Mouse (Mus musculus) adrenal gland, postnatal 10 days (tissue): ENCODE measurements at regions not wholly inside any gene's neighbourhood (a gene's known extent, or its start where the extent isn't known, plus 50 kb on each side); places are given as distances from the start of the nearest gene placed in this dataset.
"Not testable (repeated sequence)": the region's sequence is repeated elsewhere in the genome, so short reads cannot be mapped to it uniquely, and the experiment has no call there.

Source experiments
- DNase-seq: peaks from one replicate; pipeline ENCODE4 v3.0.0; 2021; ENCODE audit warnings: mixed read lengths

- not testable (repeated sequence) for DNase-seq
These were observed 56.9 kb downstream of the Zfp36l1 start for GRCm38 (mm10) chr12:80055894-80056293.

GRCm38 (mm10) chr12:80055394-80055793 lies 57.4 kb downstream of the Zfp36l1 start:
- DNase-seq = no peak

DNA sequence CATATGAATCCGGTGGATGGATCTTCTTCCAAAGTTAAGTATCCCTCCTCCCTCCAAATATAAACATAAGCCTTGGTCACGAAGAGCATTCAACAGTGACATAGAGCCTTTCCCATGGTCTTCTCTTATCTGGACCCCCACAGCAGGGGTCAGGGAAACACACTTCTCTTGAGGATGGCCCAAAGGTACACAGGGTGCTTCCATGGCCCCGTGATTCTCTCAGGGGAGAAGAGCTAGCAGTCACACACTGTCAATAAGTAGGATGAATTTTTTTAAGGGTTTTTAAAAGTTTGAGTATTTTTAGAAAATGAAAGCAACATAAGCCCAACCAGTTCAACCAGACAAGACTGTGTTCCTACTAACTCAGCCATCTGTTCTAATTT lies 58.2 kb downstream of the Zfp36l1 start:
- no peak for DNase-seq

- DNase-seq = no peak
These were observed 58.7 kb downstream of the Zfp36l1 start for GRCm38 (mm10) chr12:80053902-80054654.

DNA sequence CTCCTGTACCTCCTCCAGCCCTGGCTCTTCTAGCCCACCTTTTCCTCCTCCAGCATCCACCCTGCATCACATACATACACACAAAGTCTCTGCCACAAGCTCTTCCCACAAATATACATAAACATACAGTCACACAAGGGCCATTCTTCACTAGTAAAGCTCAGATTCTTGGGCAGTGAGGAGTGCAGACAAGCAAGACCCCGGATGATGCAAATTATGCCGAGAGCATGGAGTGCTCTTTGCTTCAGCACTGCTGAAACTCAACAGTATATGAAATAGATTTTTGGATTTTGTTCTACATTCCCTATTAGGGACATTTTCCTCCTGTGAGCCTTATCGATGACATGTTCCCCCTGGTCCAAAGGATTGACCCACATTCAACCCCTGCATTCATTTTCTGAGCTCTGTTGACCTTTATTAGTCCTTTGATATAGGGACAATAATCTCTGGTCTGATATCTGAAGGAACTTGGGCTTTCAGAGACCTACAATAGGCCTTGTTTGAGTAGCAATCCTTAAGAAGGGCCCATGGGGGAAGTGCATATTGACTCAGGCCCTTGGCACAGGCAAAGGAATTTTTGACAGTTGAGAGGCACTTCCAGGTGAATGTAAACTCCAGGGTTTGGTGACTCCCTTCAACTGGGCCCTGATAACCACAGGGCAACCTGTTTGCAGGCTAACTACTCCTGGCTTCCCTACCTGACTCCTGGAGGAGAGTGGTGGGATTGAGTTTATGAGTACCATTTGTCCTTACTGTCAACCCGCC lies 64.4 kb downstream of the Zfp36l1 start:
- DNase-seq = no peak

DNA sequence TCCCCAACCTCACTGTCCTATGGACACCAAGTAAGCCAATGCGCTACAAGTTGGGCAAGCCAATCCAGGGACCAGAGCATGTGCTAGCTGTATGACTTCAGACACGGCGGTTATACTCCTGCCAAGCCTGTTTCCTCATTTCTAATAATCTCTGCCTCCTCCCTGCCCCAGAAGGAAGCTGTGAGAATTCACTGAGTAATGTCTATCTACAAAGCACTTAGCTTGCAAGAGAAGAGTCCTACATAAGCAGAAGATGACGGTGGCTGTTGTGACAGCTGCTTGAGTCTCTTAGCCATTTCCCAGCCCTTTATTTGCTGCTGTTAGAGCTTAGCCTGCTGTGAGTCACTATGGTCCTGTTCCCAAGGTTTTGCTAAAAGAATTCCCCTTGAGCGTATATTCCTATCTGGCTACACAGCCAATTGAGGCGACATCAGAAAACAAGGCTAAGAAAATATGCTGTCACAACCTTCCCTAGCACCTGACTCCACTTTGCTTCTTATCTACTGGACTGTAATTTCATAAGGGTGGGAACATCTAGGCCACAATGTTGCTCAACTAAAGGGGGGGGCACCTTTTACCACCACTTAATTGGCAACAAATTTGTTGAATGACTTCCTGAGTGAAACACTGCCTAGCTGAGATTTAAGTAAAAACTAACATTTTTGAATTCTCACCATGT lies 66.0 kb downstream of the Zfp36l1 start:
- DNase-seq = peak; percentile 28

GRCm38 (mm10) chr12:80041510-80042324 lies 71.1 kb downstream of the Zfp36l1 start:
- no peak for DNase-seq

DNA sequence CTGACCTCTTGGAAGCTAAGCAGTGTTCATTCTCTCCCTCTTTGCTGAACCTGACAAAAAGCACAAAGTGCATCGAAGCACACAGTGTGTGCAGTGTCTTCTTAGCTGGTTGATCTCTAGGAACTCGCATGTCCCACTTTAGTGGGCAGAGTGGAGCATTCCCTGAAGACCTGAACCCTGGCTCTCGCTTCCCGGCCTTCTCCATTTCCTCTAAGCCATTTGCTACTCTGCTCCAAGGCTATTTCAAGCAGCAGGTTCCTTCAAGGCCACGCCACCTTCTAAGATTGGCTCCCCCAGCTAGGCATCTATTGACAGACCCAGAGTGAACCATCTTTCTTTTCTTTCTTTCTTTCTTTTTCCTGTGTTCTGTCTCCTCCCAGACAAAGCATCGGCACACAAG lies 71.8 kb downstream of the Zfp36l1 start:
- no peak for DNase-seq

DNA sequence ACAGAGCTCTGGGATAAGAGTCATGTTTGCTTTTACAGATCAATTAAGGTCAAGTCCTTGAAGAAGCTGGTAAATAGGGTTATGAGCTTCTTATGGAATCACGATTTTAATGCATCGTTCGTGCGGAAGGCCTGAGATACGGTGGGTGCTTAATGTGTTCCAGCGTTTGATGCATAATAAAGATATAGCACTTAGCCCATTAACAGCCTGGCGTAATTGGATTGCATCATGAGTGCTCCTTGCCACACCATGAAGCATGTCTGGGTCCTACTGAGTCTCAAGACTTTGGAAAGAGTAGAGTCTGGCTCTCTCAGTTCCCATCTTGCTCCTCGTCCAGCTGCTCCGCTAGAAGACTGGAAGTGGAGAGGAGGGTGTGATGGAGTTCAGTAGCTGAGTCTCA lies 72.6 kb downstream of the Zfp36l1 start:
- no peak for DNase-seq

DNA sequence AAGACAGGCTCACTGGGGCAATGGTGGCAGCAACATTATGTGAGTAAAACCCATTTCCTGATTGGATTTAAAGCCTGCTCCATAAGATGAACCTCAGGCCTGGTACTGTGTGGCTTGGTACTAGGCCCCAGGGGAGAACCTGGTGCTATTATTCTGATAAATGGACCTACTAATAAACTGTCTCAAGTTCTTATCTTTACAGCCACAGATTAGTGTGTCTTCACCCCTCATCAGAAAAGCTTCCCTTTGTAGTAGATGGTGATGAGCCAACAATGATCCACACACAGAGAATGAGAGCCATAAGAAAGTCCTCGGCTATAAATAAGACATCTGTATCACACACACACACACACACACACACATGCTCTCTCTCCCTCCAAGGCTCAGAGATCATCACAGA lies 73.7 kb downstream of the Zfp36l1 start:
- DNase-seq = no peak

DNA sequence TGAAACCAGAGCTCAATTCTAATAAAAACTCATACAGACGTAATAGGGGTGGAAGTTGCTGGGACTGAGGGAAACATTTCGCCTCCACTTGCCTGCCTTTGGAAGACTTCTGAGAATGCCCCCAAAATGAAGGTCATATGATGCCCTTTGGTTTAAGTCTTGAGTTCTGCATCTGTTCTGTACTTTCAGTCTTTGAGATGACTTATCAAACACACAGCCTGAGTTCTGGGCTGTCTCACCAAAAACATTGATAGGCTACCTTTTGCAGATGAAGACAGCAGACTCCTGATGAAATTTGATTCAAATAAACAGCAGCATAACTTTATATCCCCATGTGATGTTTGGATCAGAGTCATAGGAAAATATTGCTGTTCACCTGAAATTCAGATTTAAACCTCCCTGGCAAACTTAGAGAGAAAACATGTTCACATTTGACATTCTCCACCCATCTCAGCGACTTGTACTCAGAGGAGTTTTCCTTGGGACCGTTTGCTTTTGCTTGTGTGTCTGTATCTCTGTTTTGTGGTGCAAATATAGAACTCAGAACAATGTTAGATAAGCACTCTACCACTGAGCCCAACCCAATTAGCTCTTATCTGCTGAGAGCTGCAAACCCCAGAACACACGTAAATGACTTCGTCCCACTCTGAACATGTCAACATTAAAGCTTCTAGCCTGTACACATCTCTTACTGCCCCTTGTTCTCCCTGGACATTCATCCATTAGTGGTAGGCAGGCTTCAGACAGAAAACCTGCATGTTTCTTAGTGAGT lies 77.1 kb downstream of the Zfp36l1 start:
- no peak for DNase-seq

- DNase-seq = no peak
These were observed 77.8 kb downstream of the Zfp36l1 start for GRCm38 (mm10) chr12:80034963-80035411.

DNA sequence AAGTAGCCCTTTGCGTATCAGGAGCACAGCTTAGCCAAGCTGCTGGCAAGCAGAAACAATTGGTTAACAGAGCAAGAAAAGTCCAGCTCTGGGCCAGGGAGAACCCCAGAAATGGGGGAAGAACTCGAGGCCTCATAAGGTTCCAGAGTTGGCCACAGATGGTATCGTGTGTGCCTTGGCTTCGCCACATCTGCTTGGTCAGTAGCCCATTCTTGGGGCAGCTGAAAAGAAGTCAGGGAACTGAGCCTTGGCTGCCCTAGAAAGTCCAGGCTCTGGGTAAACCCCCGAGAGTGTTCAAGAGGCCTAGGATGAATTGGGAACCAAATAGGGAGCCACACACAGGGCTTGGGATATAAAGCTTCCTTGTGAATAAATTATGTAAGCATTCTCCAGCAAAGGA lies 78.7 kb downstream of the Zfp36l1 start:
- no peak for DNase-seq

- no peak for DNase-seq
These were observed 80.3 kb downstream of the Zfp36l1 start for GRCm38 (mm10) chr12:80032520-80032919.

DNA sequence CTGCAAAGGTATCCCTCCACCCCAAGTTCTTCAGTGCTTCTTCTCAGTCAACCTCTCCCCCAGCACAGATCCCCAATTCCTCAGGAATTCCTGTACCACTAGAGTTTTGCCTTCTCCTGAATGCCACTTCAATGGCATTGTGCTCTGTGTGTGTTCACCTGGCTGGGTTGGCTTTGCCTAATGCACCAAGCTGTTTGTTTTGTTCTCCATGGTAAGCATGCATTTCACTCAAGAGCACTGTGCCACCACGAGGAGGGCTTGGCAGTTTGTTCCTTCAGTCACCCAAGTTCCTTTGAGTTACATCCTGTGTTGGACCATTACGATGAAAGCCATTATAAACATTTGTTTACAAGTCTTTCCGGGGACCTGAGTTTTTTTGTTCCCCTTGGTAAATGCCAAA lies 84.5 kb downstream of the Zfp36l1 start:
- DNase-seq = no peak

- DNase-seq = no peak
These were observed 89.4 kb downstream of the Zfp36l1 start for GRCm38 (mm10) chr12:80023107-80024078.

DNA sequence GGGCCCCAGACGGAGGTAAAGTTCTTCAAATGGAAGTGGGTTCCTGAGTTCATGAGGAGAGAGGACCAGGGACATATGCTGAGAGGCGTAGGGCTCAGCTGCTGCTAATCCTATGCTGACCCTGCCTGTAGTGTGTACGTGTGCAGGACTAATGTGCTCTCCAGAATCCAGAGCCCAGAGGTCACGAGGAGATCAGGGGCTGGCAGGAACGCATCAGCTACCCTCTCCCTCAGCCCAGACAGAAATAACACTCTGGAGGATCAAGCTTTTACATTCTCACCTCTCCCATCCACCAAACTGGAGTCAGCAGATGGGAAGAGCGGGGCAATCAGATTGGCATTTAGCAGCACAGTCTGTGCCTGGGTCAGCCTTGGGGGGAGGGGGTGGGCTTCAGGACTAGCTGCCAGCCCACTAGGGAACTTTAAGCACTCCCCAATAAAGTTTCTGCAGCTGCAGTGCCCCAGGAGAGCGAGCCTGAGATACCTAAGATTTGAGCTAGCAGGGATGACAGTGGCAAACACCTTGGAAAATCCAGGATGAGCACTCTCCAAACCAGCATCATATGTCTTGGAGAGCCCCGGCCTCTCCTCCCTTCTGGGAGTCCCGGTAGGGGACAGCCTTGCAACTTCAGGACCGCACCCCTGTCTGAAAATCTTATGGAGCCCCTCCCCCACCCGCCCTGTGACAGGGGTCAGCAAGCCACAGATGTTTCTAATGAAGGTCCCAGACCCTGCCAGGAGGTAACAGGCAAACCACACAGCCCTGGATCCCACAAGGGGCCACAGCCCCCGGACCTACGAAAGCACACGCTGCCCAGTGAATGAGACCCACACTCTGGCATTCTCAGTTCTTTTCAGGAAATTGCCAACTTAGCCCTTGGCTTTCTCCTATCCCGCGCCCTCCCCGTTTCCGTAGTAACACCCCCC lies 90.4 kb downstream of the Zfp36l1 start:
- DNase-seq = no peak

- DNase-seq = no peak
These were observed 91.8 kb downstream of the Zfp36l1 start for GRCm38 (mm10) chr12:80021030-80021473.

GRCm38 (mm10) chr12:80018086-80018485 lies 94.7 kb downstream of the Zfp36l1 start:
- DNase-seq = no peak
